Mouse (Mus musculus): ENCODE data around the gene Inafm1.

DNA sequence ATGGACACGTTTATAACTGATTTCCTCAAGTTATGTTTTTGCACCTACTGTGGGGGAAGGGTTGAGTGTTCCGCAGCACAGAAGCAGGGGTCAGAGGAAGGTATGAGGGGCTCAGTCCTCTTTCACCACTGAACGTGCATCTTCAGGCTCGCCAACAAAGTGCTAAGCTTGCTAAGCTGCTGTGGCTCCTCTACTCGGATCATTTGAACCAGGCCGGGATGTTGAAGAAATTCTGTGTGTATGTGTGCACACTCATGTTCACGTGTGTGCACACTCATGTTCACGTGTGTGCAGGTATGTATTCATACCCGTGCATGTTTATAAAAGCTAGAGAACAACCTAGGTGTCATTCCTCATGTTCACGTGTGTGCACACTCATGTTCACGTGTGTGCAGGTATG, 7.6 kb downstream of the Inafm1 start:
- TF ChIP-seq POLR2A (IDR thresholded peaks at IDR 0.05; ENCODE audit: low read depth, low read length): no peak
- TF ChIP-seq CTCF (IDR thresholded peaks at IDR 0.05; ENCODE audit: extremely low read depth, insufficient read depth, insufficient read length, insufficient replicate concordance): no peak
